Mouse (Mus musculus) megakaryocyte, embryonic 14.5 days (primary cell): Measurements from ENCODE around the gene Ttn.

Experiments used
- FLI1 ChIP-seq: IDR thresholded peaks from 2 replicates; pipeline ENCODE4 v1.6.1; 2012; ENCODE audit warnings: low read length, inconsistent platforms, mixed read lengths
- GATA1 ChIP-seq: IDR thresholded peaks from 3 replicates; pipeline ENCODE4 v1.6.1; 2012; ENCODE audit warnings: mixed read lengths, low read length, inconsistent platforms, borderline replicate concordance

GRCm38 (mm10) chr2:76965542-76965941 lies 16.8 kb downstream of the Ttn start:
- TF ChIP-seq GATA1 (no peak), FLI1 (no peak)
